Mouse (Mus musculus) C2C12 (cell line): ENCODE results near the gene Pclaf.

ENCODE experiments used
- CEBPB ChIP-seq: IDR thresholded peaks from one replicate; pipeline ENCODE4 v1.6.1; 2011; ENCODE audit warnings: low read depth, mild to moderate bottlenecking, control low read depth, moderate library complexity
- CTCF ChIP-seq: IDR thresholded peaks from one replicate; pipeline ENCODE4 v1.5.1; 2011; ENCODE audit not compliant: control insufficient read depth, insufficient read depth, insufficient read length
- FOSL1 ChIP-seq: IDR thresholded peaks from one replicate; pipeline ENCODE4 v1.8.0; 2011; ENCODE audit warnings: mild to moderate bottlenecking, low read length; ENCODE audit not compliant: poor library complexity, insufficient read depth, severe bottlenecking
- MAX ChIP-seq: IDR thresholded peaks from one replicate; pipeline ENCODE4 v1.6.1; 2011; ENCODE audit warnings: mild to moderate bottlenecking, control low read depth
- MYOD1 ChIP-seq: IDR thresholded peaks from one replicate; pipeline ENCODE4 v1.6.1; 2011; ENCODE audit warnings: low read depth; ENCODE audit not compliant: control insufficient read depth, insufficient read length
- MYOG ChIP-seq: IDR thresholded peaks from one replicate; pipeline ENCODE4 v1.6.1; 2011; ENCODE audit not compliant: control insufficient read depth, insufficient read length; ENCODE audit errors: extremely low read depth
- USF1 ChIP-seq: IDR thresholded peaks from one replicate; pipeline ENCODE4 v1.6.1; 2011; ENCODE audit warnings: low read depth, mild to moderate bottlenecking, control low read depth, moderate library complexity

GRCm38 (mm10) chr9:65909301-65909801 is 19.3 kb downstream of the Pclaf start:
- TF ChIP-seq CTCF (peak; percentile 10), MAX (no peak), FOSL1 (no peak), MYOD1 (no peak), USF1 (no peak), CEBPB (no peak), MYOG (no peak)
